Mouse (Mus musculus) embryonic facial prominence, embryonic 14.5 days (tissue): ENCODE measurements around the gene AI854703. TPM values are rescaled to one million over a fixed set of nuclear protein-coding genes. Genes with fewer than 3 reads are reported as not detected.

Source experiments
- ATAC-seq: fragments of 200-750 bp; cut with Nextera tagmentation; 2 replicates; pipeline ENCODE4 v1.8.0; 2017; ENCODE audit warnings: low read depth, moderate number of reproducible peaks, moderate TSS enrichment
- DNase-seq: peaks from one replicate; pipeline ENCODE4 v3.0.0-alpha.2; 2015; ENCODE audit warnings: low spot score
- H3K27ac ChIP-seq: fragments of 300-500 bp; sonication (generic); replicated peaks from 2 replicates; pipeline ENCODE4 v1.5.1; 2014; ENCODE audit warnings: low read depth, mild to moderate bottlenecking, low read length, moderate library complexity
- H3K27me3 ChIP-seq: fragments of 300-500 bp; sonication (generic); replicated peaks from 2 replicates; pipeline ENCODE4 v1.6.1; 2014; ENCODE audit warnings: low read length; ENCODE audit not compliant: control insufficient read depth, insufficient read depth
- H3K36me3 ChIP-seq: fragments of 300-500 bp; sonication (generic); 2 replicates; pipeline ENCODE4 v1.6.1; 2014; ENCODE audit warnings: low read length, mixed read lengths; ENCODE audit not compliant: control insufficient read depth, insufficient read depth
- H3K4me1 ChIP-seq: fragments of 300-500 bp; sonication (generic); 2 replicates; pipeline ENCODE4 v1.6.1; 2014; ENCODE audit warnings: antibody characterized with exemption, low read length; ENCODE audit not compliant: control insufficient read depth, insufficient read depth
- H3K4me2 ChIP-seq: fragments of 300-500 bp; sonication (generic); 2 replicates; pipeline ENCODE4 v1.6.1; 2014; ENCODE audit warnings: low read depth, mild to moderate bottlenecking, low read length, moderate library complexity, mixed read lengths
- H3K4me3 ChIP-seq: fragments of 300-500 bp; sonication (generic); 2 replicates; pipeline ENCODE4 v1.5.1; 2014; ENCODE audit warnings: low read depth, mild to moderate bottlenecking, low read length
- H3K9ac ChIP-seq: fragments of 300-500 bp; sonication (generic); 2 replicates; pipeline ENCODE4 v1.6.1; 2014; ENCODE audit warnings: low read depth, mild to moderate bottlenecking, low read length, moderate library complexity, mixed read lengths
- H3K9me3 ChIP-seq: fragments of 300-500 bp; sonication (generic); 2 replicates; pipeline ENCODE4 v1.6.1; 2016; ENCODE audit warnings: low read length; ENCODE audit not compliant: control insufficient read depth
- WGBS: fragments of 180-500 bp; shearing (Covaris S2); extraction: QIAGEN DNeasy Blood & Tissue Kit; methylation state at CpG from one replicate; pipeline ENCODE4 v1.1.7; 2014; 5-methylcytosine and 5-hydroxymethylcytosine counted together
- polyA plus RNA-seq: library from polyadenylated mRNA; unstranded; fragments of >200 nt; fragmentation: Nextera tagmentation; extraction: Ambion mirVana; gene quantifications from 2 replicates; pipeline ENCODE4 v1.2.1, GENCODE M21; 2014

The AI854703 gene
- polyA plus RNA-seq, 1 experiment from 2014 or later, result 0.90 TPM

GRCm38 (mm10) chr6:48593158-48594042 lies 33.2 kb upstream of the AI854703 start, which contains the start of the genes Repin1 and Gm44965:
Repin1 (plus strand) TSS chr6:48593883.
Gm44965 (plus strand) TSS chr6:48593941.
- peak within 1 kb of the TSS; percentile 79; the same call in 1 of the 2 replicates for H3K27ac ChIP-seq
- peaks cover 25% of the 10 kb centered on the region for H3K9me3 ChIP-seq
- H3K36me3 ChIP-seq, result peaks cover 28% of the 10 kb centered on the region
- peak within 1 kb of the TSS; percentile 84 for H3K4me2 ChIP-seq
- no peaks in the 10 kb centered on the region for H3K27me3 ChIP-seq
- H3K4me3 ChIP-seq, result peak within 1 kb of the TSS; percentile 88
- ATAC-seq (peak; percentile 93), DNase-seq (peak; percentile 93)
- WGBS, result 13% methylated on average over 25 of the region's 45 CpGs
- H3K9ac ChIP-seq, result peak within 1 kb of the TSS; percentile 90
- H3K4me1 ChIP-seq, result peaks cover 14% of the 10 kb centered on the region

GRCm38 (mm10) chr6:48594043-48594738 lies 32.4 kb upstream of the AI854703 start:
- peak overlapping the region; percentile 79; the same call in 1 of the 2 replicates for H3K27ac ChIP-seq
- DNase-seq (peak; percentile 50), ATAC-seq (peak; percentile 53)
- peaks cover 26% of the 10 kb centered on the region for H3K9me3 ChIP-seq
- H3K4me2 ChIP-seq, result peak overlapping the region; percentile 84
- H3K36me3 ChIP-seq, result peaks cover 36% of the 10 kb centered on the region
- H3K27me3 ChIP-seq, result no peaks in the 10 kb centered on the region
- peak overlapping the region; percentile 90 for H3K9ac ChIP-seq
- 3% methylated on average over 14 of the region's 41 CpGs for WGBS
- peaks cover 8% of the 10 kb centered on the region for H3K4me1 ChIP-seq
- peak overlapping the region; percentile 88 for H3K4me3 ChIP-seq

GRCm38 (mm10) chr6:48595278-48595677 lies 31.3 kb upstream of the AI854703 start:
- Histone ChIP-seq H3K4me2 (peak overlapping the region; percentile 84), H3K4me1 (peaks cover 5% of the 10 kb centered on the region), H3K27me3 (no peaks in the 10 kb centered on the region), H3K4me3 (peak overlapping the region; percentile 88; the same call in 1 of the 2 replicates), H3K9ac (0 out of 2 replicates have a peak overlapping the region, but pooled peaks have one; percentile 90), H3K36me3 (peaks cover 45% of the 10 kb centered on the region), H3K9me3 (peaks cover 26% of the 10 kb centered on the region), H3K27ac (no peak overlapping the region)
- DNase-seq (no peak), ATAC-seq (no peak)
- 71% methylated on average over 1 of the region's 1 CpGs for WGBS

- Histone ChIP-seq H3K36me3 (peaks cover 45% of the 10 kb centered on the region), H3K4me2 (no peak overlapping the region), H3K27me3 (no peaks in the 10 kb centered on the region), H3K9me3 (peaks cover 26% of the 10 kb centered on the region), H3K27ac (no peak overlapping the region), H3K9ac (no peak overlapping the region), H3K4me1 (peaks cover 5% of the 10 kb centered on the region), H3K4me3 (no peak overlapping the region)
- 96% methylated on average over 43 of the region's 45 CpGs for WGBS
- DNase-seq (no peak), ATAC-seq (no peak)
Observed at GRCm38 (mm10) chr6:48596545-48597232, 29.9 kb upstream of the AI854703 start.

- peaks cover 5% of the 10 kb centered on the region for H3K4me1 ChIP-seq
- no peak overlapping the region for H3K9ac ChIP-seq
- DNase-seq (no peak), ATAC-seq (no peak)
- peaks cover 45% of the 10 kb centered on the region for H3K36me3 ChIP-seq
- 96% methylated on average over 27 of the region's 27 CpGs for WGBS
- H3K4me2 ChIP-seq, result no peak overlapping the region
- H3K4me3 ChIP-seq, result no peak overlapping the region
- no peak overlapping the region for H3K27ac ChIP-seq
- no peaks in the 10 kb centered on the region for H3K27me3 ChIP-seq
- H3K9me3 ChIP-seq, result peaks cover 26% of the 10 kb centered on the region
Observed at GRCm38 (mm10) chr6:48597233-48597625, 29.3 kb upstream of the AI854703 start.

- Histone ChIP-seq H3K9ac (no peak overlapping the region), H3K4me2 (no peak overlapping the region), H3K4me3 (no peak overlapping the region), H3K36me3 (peaks cover 45% of the 10 kb centered on the region), H3K4me1 (peaks cover 6% of the 10 kb centered on the region), H3K27ac (no peak overlapping the region), H3K27me3 (no peaks in the 10 kb centered on the region), H3K9me3 (peaks cover 26% of the 10 kb centered on the region)
- DNase-seq (no peak), ATAC-seq (no peak)
- WGBS, result 90% methylated on average over 1 of the region's 1 CpGs
Observed at GRCm38 (mm10) chr6:48600594-48600993, 26.0 kb upstream of the AI854703 start.

- ATAC-seq, result peak; percentile 99
- Histone ChIP-seq H3K36me3 (peaks cover 37% of the 10 kb centered on the region), H3K4me3 (peak within 1 kb of the TSS; percentile 80), H3K27me3 (no peaks in the 10 kb centered on the region), H3K4me2 (peak within 1 kb of the TSS; percentile 90), H3K9me3 (peaks cover 20% of the 10 kb centered on the region), H3K27ac (peak within 1 kb of the TSS; percentile 79), H3K4me1 (peaks cover 6% of the 10 kb centered on the region), H3K9ac (peak within 1 kb of the TSS; percentile 81)
- 6% methylated on average over 38 of the region's 42 CpGs for WGBS
- DNase-seq, result peak; percentile 97
Observed at GRCm38 (mm10) chr6:48601271-48602079, 25.1 kb upstream of the AI854703 start, which contains the start of gene Zfp775. Zfp775 (plus strand) TSS chr6:48602063.
